Comparison of ENCODE assay signal across 22 mouse cellular contexts in the genomic region with DNA sequence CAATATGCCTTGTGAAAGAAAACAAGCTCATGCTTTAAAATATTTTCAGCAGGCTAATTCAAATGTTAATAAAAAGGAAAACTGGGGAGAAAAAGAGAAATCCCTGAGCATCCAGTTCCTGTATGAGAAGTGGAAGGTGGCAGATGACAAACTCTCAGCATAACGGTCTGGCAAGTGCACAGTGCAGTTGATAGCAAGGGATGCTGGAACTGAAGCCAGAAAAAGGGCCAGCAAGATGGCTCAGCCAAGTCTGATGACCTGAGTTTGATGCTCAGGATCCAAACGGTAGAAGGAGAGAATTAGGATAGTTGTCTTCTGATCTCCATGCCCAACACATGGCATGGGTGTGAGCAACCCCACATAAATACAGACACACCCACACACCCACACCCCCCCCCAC. TPM values are rescaled to one million over a fixed set of nuclear protein-coding genes. Genes with fewer than 3 reads are reported as not detected.
"Had no signal": no experiment of that assay in that cellular context is flagged by ENCODE, and none has a peak within 500 bp of the region (broad histone marks: within the 10 kb centered on the region; RNA-seq: fewer than 3 reads in every experiment).

No protein-coding gene starts in this region.

- H3K4me3 ChIP-seq: limb, embryonic 10.5 days; limb, embryonic 13.5 days; liver, embryonic 12.5 days; liver, embryonic 15.5 days; lung, embryonic 15.5 days; megakaryocyte, embryonic 14.5 days; midbrain, embryonic 10.5 days; midbrain, embryonic 13.5 days; myocyte; neural tube, embryonic 13.5 days; stomach, embryonic 15.5 days had no signal

- H3K27ac ChIP-seq: kidney, postnatal 0 days; limb, embryonic 10.5 days; limb, embryonic 13.5 days; liver, embryonic 12.5 days; liver, embryonic 15.5 days; lung, embryonic 15.5 days; midbrain, embryonic 10.5 days; midbrain, embryonic 13.5 days; neural tube, embryonic 13.5 days; stomach, embryonic 15.5 days had no signal

- DNase-seq: kidney, postnatal 25 days; liver; lung, adult 18-20 months; lung, postnatal 10 days; lung, postnatal 36 days; retina, postnatal 1 day; right cerebral cortex, postnatal 25 days; spleen, adult 18-20 months; thymus, postnatal 25 days had no signal

RNA-seq across cellular contexts. Expression of a gene that starts 31.6 kb away (rescaled TPM):
- total RNA-seq: monocyte, adult 5-6 weeks had no signal
